Mouse (Mus musculus): ENCODE measurements around the gene Ngly1. TPM values are rescaled to one million over a fixed set of nuclear protein-coding genes. Genes with fewer than 3 reads are reported as not detected.

Gene Ngly1
- total RNA-seq (2021), result 10 to 100 TPM; 40.5 to 53.9 TPM
- long read RNA-seq, experiment 1, transcript Ngly1-201 (12 exons, 2,935 nt), result major isoform, 48 of 75 reads
- long read RNA-seq, experiment 1, partial matches to known transcripts, result 21 of 75 reads
- long read RNA-seq, experiment 1, other reads (novel, unspliced or antisense), result 5 of 75 reads
- long read RNA-seq, experiment 2, transcript Ngly1-201 (12 exons, 2,935 nt), result major isoform, 72 of 98 reads
- long read RNA-seq, experiment 2, partial matches to known transcripts, result 20 of 98 reads
- long read RNA-seq, experiment 2, other reads (novel, unspliced or antisense), result 6 of 98 reads

GRCm38 (mm10) chr14:16249171-16249874, at the start of gene Ngly1, which contains the start of gene Oxsm:
Gene Ngly1 (plus strand): TSS chr14:16249280.
Gene Oxsm (minus strand): TSS chr14:16249808.
- peak; percentile 89 to 91 for DNase-seq (ENCODE audit: low spot score in 2 of 2)

GRCm38 (mm10) chr14:16200220-16200912, 48.7 kb upstream of the Ngly1 start:
- no peak for DNase-seq (ENCODE audit: low spot score in 2 of 2)

DNA sequence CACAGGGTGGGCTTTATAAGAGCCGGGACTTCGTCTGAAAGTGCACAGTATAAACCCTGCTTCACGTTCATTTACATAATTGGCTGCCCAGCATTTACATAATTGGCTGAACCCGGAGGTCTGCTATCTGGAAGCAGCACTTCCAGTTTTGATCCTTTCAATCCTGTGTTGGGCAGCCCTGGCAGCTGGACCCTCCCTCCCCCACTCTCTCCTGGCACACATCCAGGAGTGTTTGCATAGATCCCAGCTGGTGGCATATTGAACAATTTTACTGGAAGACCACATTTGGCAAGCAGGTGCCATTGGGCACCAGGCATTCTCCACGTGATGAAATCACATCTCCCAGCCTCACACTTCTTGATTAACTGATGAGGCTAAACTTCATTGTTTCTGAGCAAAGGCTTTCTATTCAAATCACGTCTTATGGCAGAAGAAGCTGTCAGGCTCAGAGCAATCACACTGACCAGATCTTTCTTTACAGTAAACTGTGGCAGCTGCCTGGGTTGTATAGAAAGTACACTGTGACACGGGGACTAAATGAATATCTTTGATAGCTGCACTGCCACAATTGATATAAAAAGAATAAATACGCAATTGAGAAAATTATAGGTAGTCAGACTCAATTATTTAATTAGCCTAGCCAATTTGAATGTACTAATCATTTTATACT, 48.0 kb upstream of the Ngly1 start:
- DNase-seq (ENCODE audit: low spot score in 2 of 2), result peak in 1 of 2 experiments; percentile 11

DNA sequence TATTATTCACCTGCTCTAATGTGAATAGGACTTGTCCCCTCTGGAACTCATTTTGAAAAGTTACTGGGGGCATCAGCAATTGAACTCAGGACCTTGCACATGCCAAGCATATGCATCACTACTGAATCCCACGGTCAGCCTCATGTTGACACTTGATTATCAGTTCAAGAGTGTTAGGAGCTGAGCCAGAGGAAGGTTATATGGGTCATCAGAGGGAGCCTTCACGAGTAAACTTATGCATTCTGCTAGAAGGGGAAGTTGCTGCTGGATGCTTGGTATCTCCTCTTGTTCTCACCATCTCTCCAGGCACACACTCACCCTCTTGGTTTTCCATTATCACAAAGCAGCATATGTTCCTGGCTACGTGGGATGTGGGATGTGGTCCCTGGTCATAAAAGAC, 47.4 kb upstream of the Ngly1 start:
- DNase-seq (ENCODE audit: low spot score in 2 of 2), result no peak

- no peak for DNase-seq (ENCODE audit: low spot score in 2 of 2)
Measured at GRCm38 (mm10) chr14:16207722-16208121, 41.4 kb upstream of the Ngly1 start.

DNA sequence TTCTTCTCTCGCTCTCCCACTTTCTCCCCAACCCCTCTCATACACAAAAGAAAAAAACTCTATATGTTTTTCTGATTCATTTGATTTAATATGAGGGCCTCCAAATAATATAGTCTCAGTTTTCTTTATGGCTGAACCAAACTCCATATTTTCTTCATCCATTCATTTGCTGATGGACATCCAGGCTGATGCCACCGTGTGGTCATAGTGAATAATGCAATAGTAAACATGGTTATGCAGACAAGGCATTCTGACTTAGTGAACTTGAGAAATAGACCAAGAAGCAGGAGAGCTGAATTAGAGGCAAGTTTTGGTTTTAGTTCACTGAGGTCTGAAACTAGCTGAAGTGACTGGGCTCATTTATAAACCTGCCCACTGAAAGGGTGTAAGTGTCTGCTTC, 30.1 kb upstream of the Ngly1 start:
- DNase-seq (ENCODE audit: low spot score in 2 of 2), result no peak

DNA sequence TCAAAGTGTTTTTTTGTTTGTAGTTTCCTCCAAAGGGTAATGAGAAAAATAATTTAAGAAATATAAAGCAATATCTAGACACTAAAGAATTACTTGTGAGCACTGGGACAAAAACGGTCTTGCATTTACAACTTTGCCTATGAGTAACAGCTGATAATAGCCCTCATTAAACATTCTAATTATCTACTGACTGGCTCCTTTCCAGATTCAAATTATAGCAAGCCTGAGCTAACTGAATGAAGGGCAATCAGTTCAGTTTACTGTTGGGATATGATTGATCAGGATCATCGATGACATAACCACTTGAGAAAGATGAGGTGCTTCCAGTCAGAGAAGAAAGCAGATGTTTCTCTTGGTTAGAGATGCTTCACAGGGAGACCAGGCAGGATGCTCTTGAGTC, 19.7 kb upstream of the Ngly1 start:
- no peak for DNase-seq (ENCODE audit: low spot score in 2 of 2)

DNA sequence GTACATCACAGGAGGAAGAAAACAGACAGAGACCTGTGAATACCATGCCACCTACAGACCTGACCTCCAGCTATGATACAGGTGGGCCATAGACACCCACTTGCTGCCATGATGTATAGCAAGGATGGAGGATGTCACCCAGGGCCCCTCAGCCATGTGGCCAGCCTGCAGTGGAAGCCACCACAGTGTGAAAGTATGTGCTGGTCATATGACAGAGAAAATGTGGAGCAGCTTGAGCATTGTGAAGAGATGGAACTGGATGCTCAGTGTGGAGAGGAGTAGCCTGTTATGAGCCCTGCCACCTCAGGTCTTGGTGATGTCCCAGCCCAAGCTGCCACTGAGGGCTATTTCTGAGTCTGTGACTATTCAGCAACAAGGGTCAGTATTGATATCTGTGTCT, 18.5 kb upstream of the Ngly1 start:
- DNase-seq (ENCODE audit: low spot score in 2 of 2), result no peak

- DNase-seq (ENCODE audit: low spot score in 2 of 2), result no peak
Measured at GRCm38 (mm10) chr14:16233515-16233914, 15.6 kb upstream of the Ngly1 start.

DNA sequence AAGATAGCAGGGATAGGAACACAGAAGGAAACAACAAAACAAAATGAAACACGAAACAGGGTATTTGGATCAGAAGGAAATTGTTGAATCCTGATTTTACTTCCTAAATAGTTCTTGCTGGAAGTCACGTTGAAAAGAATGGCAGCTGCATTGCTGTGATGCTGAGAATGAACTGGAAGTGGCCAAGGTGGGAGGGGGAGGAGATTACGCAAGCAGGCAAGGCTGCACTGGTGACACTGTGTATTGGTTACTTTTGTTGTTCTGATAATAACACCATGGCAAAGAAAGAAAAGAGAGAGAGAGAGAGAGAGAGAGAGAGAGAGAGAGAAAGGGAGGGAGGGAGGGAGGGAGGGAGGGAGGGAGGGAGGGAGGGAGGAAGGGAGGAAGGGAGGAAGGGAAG, 12.6 kb upstream of the Ngly1 start:
- no peak for DNase-seq (ENCODE audit: low spot score in 2 of 2)

GRCm38 (mm10) chr14:16242193-16242815, 6.8 kb upstream of the Ngly1 start:
- DNase-seq (ENCODE audit: low spot score in 2 of 2), result no peak

GRCm38 (mm10) chr14:16242947-16243602, 6.0 kb upstream of the Ngly1 start:
- DNase-seq (ENCODE audit: low spot score in 2 of 2), result peak; percentile 71 to 90

DNA sequence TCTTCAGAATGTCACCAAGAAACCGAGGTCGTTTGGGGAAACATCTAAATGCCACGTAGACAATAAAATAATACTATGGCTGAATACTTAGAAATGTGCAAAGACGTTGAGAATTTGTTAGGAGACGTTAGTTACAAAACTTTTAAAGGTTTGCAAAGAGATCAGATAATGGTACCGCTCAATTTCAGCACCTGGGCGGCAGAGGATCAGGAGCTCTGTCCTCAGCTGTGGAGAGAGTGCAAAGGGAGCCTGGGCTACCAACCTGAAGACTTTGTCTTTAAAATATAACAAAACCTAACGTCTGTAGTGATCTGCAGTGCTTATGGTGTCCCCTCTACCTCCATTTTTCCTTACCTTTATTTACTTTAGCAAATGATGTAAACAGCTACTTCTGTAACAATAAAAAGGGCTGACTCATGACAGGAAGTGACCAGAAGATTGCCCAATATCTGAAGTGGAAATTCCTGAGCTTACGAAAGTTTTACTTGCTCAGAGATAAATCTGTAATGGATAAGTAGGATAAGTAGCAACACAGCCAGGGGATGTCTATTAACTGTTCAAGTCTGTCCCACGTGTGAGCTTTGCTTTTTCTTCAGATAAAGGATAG, 5.4 kb upstream of the Ngly1 start:
- no peak for DNase-seq (ENCODE audit: low spot score in 2 of 2)

GRCm38 (mm10) chr14:16244370-16244769, 4.7 kb upstream of the Ngly1 start:
- no peak for DNase-seq (ENCODE audit: low spot score in 2 of 2)

DNA sequence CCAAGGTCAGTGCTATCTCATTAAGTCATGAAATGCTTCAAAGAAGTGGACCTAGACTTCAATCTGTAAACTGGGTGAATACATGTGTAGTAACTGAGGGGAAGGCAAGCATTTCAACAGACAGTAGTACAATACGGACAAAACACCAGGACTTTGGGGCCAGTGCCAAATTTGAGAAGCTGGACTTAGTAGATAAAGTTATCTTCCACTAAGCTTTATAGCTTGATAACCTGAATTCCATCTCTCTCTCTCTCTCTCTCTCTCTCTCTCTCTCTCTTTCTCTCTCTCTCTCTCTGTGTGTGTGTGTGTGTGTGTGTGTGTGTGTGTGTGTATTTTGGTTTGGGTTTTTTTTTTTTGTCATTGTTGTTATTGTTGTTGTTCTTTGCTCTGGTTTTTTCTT, 4.0 kb upstream of the Ngly1 start:
- DNase-seq (ENCODE audit: low spot score in 2 of 2), result no peak

- DNase-seq (ENCODE audit: low spot score in 2 of 2), result no peak
Measured at GRCm38 (mm10) chr14:16246340-16246912, 2.7 kb upstream of the Ngly1 start.

DNA sequence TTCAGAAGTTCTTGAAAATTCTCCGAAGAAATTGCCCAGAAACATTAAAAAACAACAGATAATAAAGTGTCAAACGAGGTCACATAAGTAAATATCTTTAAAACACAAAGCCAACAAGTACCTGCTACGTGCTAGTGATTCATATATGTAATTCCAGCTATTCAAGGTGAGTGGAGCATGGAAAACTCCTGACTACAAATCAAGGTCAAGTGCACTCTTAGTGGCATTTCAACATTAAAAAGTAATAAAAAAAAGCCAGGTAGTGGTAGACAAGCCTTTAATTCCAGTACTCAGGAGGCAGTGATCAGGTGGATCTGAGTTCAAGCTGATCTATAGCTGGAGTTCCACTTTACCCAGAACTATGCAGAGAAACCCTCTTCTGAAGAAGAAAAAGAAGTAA, 945 bp upstream of the Ngly1 start:
- DNase-seq (ENCODE audit: low spot score in 2 of 2), result no peak

GRCm38 (mm10) chr14:16248603-16249157, 400 bp upstream of the Ngly1 start:
- DNase-seq (ENCODE audit: low spot score in 2 of 2), result no peak

DNA sequence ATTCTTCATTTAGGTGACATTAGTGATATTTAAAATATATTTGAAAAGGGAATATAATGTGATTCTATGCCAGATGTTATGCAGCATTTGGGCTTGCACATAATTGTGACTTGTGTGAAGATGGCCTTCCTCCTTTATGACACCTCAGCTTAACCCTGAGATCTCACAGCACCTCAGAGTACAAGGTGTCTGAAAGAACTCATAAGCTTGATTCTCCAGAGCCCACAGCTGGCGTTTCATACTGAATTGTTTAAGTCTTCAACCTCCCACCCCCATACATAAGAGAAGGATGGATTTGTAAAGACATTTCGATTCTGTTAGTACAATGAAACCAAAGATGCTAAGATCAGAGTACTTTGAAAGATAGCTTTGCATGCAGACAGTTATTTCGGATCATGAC, 1.0 kb downstream of the Ngly1 start:
- DNase-seq (ENCODE audit: low spot score in 2 of 2), result no peak

DNA sequence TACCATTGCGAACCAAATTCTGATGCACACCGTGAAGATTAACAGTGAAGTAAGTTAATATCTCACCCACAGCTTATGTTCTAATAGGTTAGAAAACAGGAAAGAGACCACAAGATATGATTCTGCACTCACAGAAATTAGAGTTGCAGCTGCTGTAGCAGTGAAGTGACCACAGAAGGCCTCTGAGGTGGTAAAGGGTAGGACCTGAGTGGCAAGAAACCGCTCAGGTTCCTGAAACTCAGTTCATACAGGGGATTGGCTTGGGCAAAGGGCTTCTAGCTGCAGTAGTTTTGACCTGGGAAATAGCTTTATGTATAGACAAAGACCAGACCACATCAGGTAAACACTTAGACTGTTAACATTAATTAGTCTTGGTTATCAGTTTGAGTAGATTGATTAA, 6.7 kb downstream of the Ngly1 start:
- DNase-seq (ENCODE audit: low spot score in 2 of 2), result no peak
